Mouse (Mus musculus) stomach, embryonic 14.5 days (tissue): Measurements from ENCODE around the gene Grk1. TPM values are rescaled to one million over a fixed set of nuclear protein-coding genes. Genes with fewer than 3 reads are reported as not detected.

Experiments used
- ATAC-seq: fragments of 200-750 bp; cut with Nextera tagmentation; 2 replicates; pipeline ENCODE4 v1.8.0; 2017; ENCODE audit warnings: low read depth, moderate TSS enrichment; ENCODE audit not compliant: insufficient number of reproducible peaks, insufficient read depth, low FRiP score
- H3K27ac ChIP-seq: fragments of 300-500 bp; sonication (generic); 2 replicates; pipeline ENCODE4 v1.5.1; 2014; ENCODE audit warnings: mild to moderate bottlenecking, low read length, moderate library complexity, mixed read lengths
- H3K27me3 ChIP-seq: fragments of 300-500 bp; sonication (generic); 2 replicates; pipeline ENCODE4 v1.6.1; 2014; ENCODE audit warnings: low read length, control low read depth, mixed read lengths; ENCODE audit not compliant: control insufficient read depth, insufficient read depth
- H3K36me3 ChIP-seq: fragments of 300-500 bp; sonication (generic); 2 replicates; pipeline ENCODE4 v1.6.1; 2014; ENCODE audit warnings: mild to moderate bottlenecking, control low read depth, low read length, moderate library complexity, mixed read lengths; ENCODE audit not compliant: control insufficient read depth, insufficient read depth
- H3K4me1 ChIP-seq: fragments of 300-500 bp; sonication (generic); 2 replicates; pipeline ENCODE4 v1.6.1; 2014; ENCODE audit warnings: low read length, control low read depth, mixed read lengths; ENCODE audit not compliant: control insufficient read depth, insufficient read depth
- H3K4me2 ChIP-seq: fragments of 300-500 bp; sonication (generic); replicated peaks from 2 replicates; pipeline ENCODE4 v1.6.1; 2014; ENCODE audit warnings: low read depth, low read length, control low read depth
- H3K4me3 ChIP-seq: fragments of 300-500 bp; sonication (generic); 2 replicates; pipeline ENCODE4 v1.5.1; 2014; ENCODE audit warnings: low read depth, low read length, control low read depth
- H3K9ac ChIP-seq: fragments of 300-500 bp; sonication (generic); replicated peaks from 2 replicates; pipeline ENCODE4 v1.6.1; 2014; ENCODE audit warnings: low read depth, mild to moderate bottlenecking, control low read depth, low read length, moderate library complexity, mixed read lengths
- H3K9me3 ChIP-seq: fragments of 300-500 bp; sonication (generic); 2 replicates; pipeline ENCODE4 v1.6.1; 2016; ENCODE audit warnings: low read depth, low read length, control low read depth; ENCODE audit not compliant: control insufficient read depth
- WGBS: fragments of 180-500 bp; shearing (Covaris S2); extraction: QIAGEN DNeasy Blood & Tissue Kit; methylation state at CpG from one replicate; pipeline ENCODE4 v1.1.7; 2014; 5-methylcytosine and 5-hydroxymethylcytosine counted together
- polyA plus RNA-seq: library from polyadenylated mRNA; unstranded; fragments of >200 nt; fragmentation: Nextera tagmentation; extraction: Ambion mirVana; gene quantifications from 2 replicates; pipeline ENCODE4 v1.2.1, GENCODE M21; 2014

Grk1 gene
- polyA plus RNA-seq: not detected in 2 replicates

DNA sequence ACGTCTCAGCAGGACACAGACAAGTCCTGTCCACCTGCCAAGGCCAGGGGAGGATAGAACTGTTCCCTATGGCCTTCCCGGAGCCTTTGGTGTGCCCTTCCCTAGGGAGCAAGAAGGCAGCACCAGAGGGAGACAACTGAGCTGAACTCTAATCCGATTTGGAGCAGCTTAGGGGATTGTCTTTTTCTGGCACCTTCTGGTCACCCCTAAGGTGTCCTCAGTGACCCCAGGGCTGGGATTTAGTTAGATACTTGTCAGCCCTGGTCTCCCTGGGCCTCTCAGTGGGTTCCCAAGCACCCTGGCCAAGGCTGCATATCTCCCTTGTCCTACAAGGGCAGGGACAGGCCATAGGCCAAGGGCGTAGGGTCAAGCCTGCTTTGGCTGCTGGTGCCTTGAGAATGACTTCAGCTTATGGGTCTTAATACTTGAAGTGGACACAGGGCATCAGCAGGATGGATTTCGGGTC is at the start of gene Grk1:
Gene Grk1 (plus strand): TSS at position 416 of the 466 bp plus-strand sequence.
- H3K4me2 ChIP-seq: no peak within 1 kb of the TSS
- no peaks in the 10 kb centered on the region for H3K36me3 ChIP-seq
- H3K27ac ChIP-seq: no peak within 1 kb of the TSS
- no peak within 1 kb of the TSS for H3K4me3 ChIP-seq
- no peaks in the 10 kb centered on the region for H3K27me3 ChIP-seq
- 88% methylated on average over 5 of the region's 5 CpGs for WGBS
- H3K9ac ChIP-seq: no peak within 1 kb of the TSS
- H3K4me1 ChIP-seq: no peaks in the 10 kb centered on the region
- no peaks in the 10 kb centered on the region for H3K9me3 ChIP-seq
- no peak for ATAC-seq

DNA sequence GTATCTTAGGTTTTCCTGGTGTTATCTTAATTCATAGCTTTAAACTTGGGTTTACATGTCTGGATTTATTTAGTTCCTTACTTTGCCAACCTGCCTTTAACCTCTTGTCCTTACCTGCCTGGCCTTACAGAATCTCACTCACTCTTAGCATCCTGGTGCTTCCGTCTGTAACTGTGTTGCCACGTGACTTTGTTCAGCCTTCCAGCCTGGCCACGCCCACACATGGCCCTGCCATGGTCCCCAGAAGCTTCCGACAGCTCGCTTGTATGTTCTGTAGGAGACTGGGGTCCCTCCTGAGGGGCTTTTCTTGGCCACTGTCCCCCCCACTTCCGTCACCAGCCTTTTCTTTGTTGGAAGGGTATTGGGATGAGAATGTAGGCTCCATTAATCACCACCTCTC is 48.7 kb upstream of the Grk1 start:
- Histone ChIP-seq H3K4me2 (no peak overlapping the region), H3K27me3 (no peaks in the 10 kb centered on the region), H3K4me1 (no peaks in the 10 kb centered on the region), H3K4me3 (no peak overlapping the region), H3K27ac (no peak overlapping the region), H3K36me3 (peaks cover 88% of the 10 kb centered on the region), H3K9me3 (no peaks in the 10 kb centered on the region), H3K9ac (no peak overlapping the region)
- WGBS: 78% methylated on average over 6 of the region's 6 CpGs
- ATAC-seq: no peak

DNA sequence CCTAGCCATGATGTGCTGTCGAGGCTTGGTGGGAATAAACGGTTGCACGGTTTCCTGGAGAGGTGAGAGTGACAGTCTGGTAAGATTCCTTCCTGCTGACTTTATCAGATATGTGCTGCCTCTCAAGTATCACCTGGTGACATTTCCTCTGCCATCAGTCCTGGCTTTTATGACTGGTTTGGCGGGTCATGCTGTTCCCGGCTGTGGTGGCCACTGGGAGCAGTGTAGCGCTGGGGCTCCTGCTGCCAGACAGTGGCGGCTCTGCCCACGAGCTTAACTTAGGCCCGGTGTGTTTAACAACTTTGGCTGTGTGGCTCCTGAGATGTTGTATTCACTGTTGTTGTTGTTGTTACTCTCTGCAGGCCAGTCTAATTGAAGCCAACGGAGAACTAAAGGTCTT is 48.2 kb upstream of the Grk1 start:
- H3K9ac ChIP-seq: no peak overlapping the region
- no peaks in the 10 kb centered on the region for H3K4me1 ChIP-seq
- H3K4me2 ChIP-seq: no peak overlapping the region
- peaks cover 88% of the 10 kb centered on the region for H3K36me3 ChIP-seq
- H3K9me3 ChIP-seq: no peaks in the 10 kb centered on the region
- no peak for ATAC-seq
- H3K27me3 ChIP-seq: no peaks in the 10 kb centered on the region
- no peak overlapping the region for H3K4me3 ChIP-seq
- 77% methylated on average over 10 of the region's 10 CpGs for whole genome bisulfite sequencing
- H3K27ac ChIP-seq: no peak overlapping the region

DNA sequence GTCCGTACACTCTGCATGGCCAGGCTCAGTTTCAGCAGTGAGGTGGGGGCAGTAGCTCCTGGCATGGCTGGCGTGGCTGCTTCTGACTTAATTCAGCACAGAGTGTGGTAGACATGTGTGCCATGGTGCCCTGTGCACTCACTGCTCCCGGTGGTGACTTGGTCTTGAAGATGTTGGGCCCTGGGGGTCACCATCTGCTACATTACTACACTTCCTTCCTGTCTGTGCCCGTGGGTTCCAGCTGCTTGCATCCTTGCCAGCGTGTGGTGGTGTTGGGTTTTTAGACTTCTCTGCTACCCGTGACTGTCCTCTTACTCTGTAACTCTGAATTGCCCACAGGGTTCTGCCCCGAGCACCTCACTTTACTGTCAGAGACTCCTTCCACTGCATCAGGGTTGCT is 44.7 kb upstream of the Grk1 start:
- Histone ChIP-seq H3K27ac (no peak overlapping the region), H3K9ac (no peak overlapping the region), H3K9me3 (no peaks in the 10 kb centered on the region), H3K27me3 (no peaks in the 10 kb centered on the region), H3K4me2 (no peak overlapping the region), H3K36me3 (peaks cover 89% of the 10 kb centered on the region), H3K4me3 (no peak overlapping the region), H3K4me1 (no peaks in the 10 kb centered on the region)
- ATAC-seq: no peak
- WGBS: 88% methylated on average over 7 of the region's 7 CpGs

DNA sequence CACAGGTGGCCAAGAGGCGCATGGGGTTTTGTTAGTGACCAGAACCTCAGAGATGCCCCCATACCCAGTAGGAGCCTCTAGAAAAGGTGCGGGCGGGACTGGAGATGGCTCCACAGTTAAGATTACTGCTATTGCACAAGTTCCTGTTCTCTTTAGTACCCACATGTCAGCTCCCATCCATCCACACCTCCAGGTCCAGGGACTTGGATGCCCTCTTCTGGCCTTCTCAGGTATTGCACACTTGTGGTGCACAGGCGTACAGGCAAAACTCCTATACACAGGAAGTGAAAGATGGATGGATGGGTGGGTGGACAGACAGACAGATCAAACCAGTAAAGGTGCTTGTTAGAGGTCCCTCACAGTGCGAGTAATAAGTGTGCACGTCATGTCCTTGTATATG is 43.0 kb upstream of the Grk1 start:
- H3K4me1 ChIP-seq: no peaks in the 10 kb centered on the region
- ATAC-seq: no peak
- no peak overlapping the region for H3K4me2 ChIP-seq
- H3K9me3 ChIP-seq: no peaks in the 10 kb centered on the region
- no peak overlapping the region for H3K9ac ChIP-seq
- no peak overlapping the region for H3K27ac ChIP-seq
- WGBS: 92% methylated on average over 6 of the region's 6 CpGs
- H3K36me3 ChIP-seq: peaks cover 90% of the 10 kb centered on the region
- no peak overlapping the region for H3K4me3 ChIP-seq
- no peaks in the 10 kb centered on the region for H3K27me3 ChIP-seq

DNA sequence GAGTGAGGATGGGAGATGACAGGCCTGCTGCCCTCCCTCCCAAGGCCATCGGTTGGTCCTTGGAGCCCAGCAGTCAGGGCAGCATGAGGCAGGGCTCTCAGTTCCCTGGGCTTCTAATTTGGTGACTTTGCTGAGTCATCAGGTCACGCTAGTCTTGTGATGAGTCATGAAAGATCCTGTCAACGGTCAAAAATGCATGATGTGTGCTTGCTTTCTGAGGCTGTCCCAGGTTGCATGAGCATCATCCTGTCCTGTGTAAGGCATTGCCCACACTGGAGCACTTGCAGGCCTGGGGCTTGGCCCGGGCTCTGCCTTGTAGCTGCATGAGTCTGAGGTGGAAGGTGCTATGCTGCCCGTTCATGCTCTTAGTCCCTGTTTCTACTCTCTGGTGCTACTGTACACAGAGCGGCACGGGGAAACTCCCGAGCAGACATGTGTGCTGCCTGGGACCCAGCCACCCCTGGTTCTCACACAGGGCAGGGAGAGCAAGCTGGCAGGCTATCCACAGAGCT is 31.7 kb upstream of the Grk1 start:
- no peak overlapping the region for H3K4me2 ChIP-seq
- H3K27ac ChIP-seq: no peak overlapping the region
- peaks cover 81% of the 10 kb centered on the region for H3K36me3 ChIP-seq
- WGBS: 89% methylated on average over 8 of the region's 8 CpGs
- H3K4me3 ChIP-seq: no peak overlapping the region
- no peaks in the 10 kb centered on the region for H3K9me3 ChIP-seq
- no peak for ATAC-seq
- H3K9ac ChIP-seq: no peak overlapping the region
- no peaks in the 10 kb centered on the region for H3K27me3 ChIP-seq
- H3K4me1 ChIP-seq: no peaks in the 10 kb centered on the region

DNA sequence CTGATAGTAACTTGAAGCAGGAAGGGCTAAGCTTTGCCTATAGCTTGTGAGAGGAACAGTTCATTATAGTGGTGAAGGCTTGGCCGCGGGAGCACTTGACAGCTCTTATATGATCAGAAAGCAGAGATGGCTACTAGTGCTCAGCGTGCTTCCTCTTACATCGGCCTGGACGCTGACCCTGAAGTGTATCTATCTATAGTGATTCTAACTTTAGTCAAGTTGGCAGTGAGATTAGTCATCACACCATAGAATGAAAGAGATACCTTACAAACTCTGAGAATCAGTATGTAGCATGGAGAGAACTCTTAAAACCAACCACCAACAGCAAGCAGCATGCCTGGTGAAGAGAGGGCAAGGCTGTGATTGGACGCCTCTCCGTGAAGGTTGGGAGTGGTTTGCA is 23.3 kb upstream of the Grk1 start:
- H3K4me2 ChIP-seq: no peak overlapping the region
- H3K9ac ChIP-seq: no peak overlapping the region
- 87% methylated on average over 7 of the region's 7 CpGs for WGBS
- ATAC-seq: no peak
- H3K27ac ChIP-seq: no peak overlapping the region
- H3K9me3 ChIP-seq: no peaks in the 10 kb centered on the region
- no peaks in the 10 kb centered on the region for H3K4me1 ChIP-seq
- H3K4me3 ChIP-seq: no peak overlapping the region
- peaks cover 19% of the 10 kb centered on the region for H3K36me3 ChIP-seq
- H3K27me3 ChIP-seq: no peaks in the 10 kb centered on the region

DNA sequence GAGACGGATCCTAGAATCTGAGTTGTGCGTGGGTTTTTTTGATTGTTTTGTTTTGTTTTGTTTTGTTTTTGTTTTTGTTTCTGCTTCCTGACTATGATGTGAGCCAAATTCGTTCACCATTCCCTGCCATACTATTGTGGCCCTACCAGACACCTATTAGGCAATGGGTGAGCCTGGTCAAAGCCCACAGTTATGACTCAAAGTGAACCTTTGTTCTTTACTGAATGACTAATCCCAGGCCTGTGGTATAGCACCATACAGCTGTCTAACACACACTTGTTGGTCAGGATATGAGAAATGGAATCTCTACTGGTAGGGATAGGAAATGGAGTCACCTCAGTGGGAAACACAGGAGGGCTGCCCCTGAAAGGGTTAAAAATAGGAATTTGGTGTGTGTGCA is 22.3 kb upstream of the Grk1 start:
- no peak overlapping the region for H3K4me3 ChIP-seq
- 87% methylated on average over 3 of the region's 3 CpGs for WGBS

DNA sequence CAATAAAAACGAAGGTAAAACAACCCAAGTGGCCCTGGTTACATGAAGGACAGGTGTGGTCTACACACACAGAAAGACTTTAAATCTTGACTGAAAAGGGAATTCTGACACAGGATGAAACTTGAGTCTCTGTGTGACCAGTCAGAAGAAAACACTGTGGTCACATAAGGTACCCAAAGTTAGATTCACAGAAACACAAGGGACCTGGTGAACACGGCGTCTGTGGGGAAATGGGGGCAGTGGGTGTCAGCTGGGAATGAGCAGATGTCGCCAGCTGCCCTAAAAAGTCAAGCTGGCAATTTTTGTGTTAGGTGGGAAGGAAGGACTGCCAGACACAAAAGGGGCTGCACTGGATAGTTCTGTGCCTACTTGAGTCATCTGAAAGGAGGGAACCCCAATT is 21.9 kb upstream of the Grk1 start:
- Histone ChIP-seq H3K9ac (no peak overlapping the region), H3K4me2 (no peak overlapping the region), H3K4me1 (no peaks in the 10 kb centered on the region), H3K4me3 (no peak overlapping the region), H3K9me3 (no peaks in the 10 kb centered on the region), H3K27ac (no peak overlapping the region), H3K36me3 (peaks cover 16% of the 10 kb centered on the region), H3K27me3 (no peaks in the 10 kb centered on the region)
- ATAC-seq: no peak
- WGBS: 92% methylated on average over 4 of the region's 4 CpGs

More for the DNA sequence above, 22.3 kb upstream of the Grk1 start:
- Histone ChIP-seq H3K27ac (no peak overlapping the region), H3K36me3 (peaks cover 16% of the 10 kb centered on the region), H3K4me2 (no peak overlapping the region), H3K27me3 (no peaks in the 10 kb centered on the region), H3K9me3 (no peaks in the 10 kb centered on the region), H3K4me1 (no peaks in the 10 kb centered on the region), H3K9ac (no peak overlapping the region)
- ATAC-seq: no peak
